Mouse (Mus musculus): ENCODE data around the gene Psmb2.

GRCm38 (mm10) chr4:126742976-126743375 lies 65.5 kb downstream of the Psmb2 start:
- TF ChIP-seq CTCF (IDR thresholded peaks at IDR 0.05; ENCODE audit: insufficient read depth, low read depth, low read length) (no peak), POLR2A (IDR thresholded peaks at IDR 0.05; ENCODE audit: insufficient read depth, low read depth, low read length) (no peak)

All from olfactory bulb, adult 2 months (tissue).